Mouse (Mus musculus): ENCODE results near the gene Kansl1l. TPM values are rescaled to one million over a fixed set of nuclear protein-coding genes. Genes with fewer than 3 reads are reported as not detected.

Kansl1l gene
- polyA plus RNA-seq, 1 experiment, result 0.14 TPM

DNA sequence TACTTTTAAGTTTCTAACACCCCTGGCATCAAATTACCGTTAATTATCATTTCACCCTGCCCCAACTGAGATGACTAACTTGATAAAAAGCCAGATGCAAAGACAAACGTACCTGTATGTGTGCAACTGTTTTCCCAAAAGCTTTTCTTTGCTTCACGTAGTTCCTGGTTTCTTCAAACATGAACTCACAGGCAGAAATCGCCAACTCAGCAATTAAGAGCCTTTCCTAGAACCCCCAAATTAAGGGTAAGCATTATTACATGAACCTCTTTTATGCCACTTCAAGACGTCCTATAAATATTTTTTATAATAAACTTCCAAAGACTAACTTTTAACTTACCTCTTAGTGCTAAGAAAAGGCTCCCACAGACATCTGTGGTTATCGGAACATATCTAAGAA lies 24.1 kb upstream of the Kansl1l start:
- TF ChIP-seq TAL1 (IDR thresholded peaks at IDR 0.05; ENCODE audit: low read length) (no peak), GATA1 (IDR thresholded peaks at IDR 0.05; ENCODE audit: low read length) (no peak)
- Histone ChIP-seq H3K36me3 (ENCODE audit: control insufficient read depth) (peaks cover 40% of the 10 kb centered on the region), H3K9me3 (ENCODE audit: control insufficient read depth, low read length) (no peaks in the 10 kb centered on the region), H3K27me3 (ENCODE audit: control insufficient read depth) (no peaks in the 10 kb centered on the region), H3K4me3 (replicated peaks) (no peak overlapping the region), H3K4me1 (ENCODE audit: control insufficient read depth) (no peaks in the 10 kb centered on the region; the same call in 1 of the 2 replicates)

DNA sequence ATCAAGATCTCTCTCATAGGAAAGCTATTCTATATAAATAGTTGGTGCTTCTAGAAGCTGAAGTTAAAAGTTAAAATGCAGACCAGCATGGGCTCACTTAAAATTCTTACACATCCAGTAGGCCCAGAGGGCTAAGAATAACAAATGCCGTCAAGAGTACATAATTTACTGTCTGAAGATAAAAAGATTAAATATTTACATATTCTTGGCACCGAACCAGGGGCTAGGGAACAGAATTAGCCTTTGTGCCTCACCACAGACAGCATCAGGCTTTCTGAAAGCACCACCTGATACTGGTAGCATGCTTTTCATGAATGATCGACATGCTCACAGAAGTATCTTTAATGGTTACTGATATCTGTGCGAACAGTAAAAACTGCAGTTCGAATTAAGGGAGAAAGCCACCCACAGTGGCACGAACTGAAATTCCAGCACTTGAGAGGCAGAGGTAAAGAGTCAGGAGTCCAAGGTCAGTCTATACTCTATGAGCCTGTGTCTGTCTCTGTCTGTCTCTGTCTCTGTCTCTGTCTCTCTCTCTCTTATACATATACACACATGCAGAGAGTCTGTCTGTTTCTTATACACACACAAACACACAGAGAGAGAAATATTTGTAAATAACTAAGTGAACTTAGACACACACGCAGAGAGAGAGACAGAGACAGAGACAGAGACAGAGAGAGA lies 22.5 kb upstream of the Kansl1l start:
- Histone ChIP-seq H3K9me3 (ENCODE audit: control insufficient read depth, low read length) (no peaks in the 10 kb centered on the region), H3K27me3 (ENCODE audit: control insufficient read depth) (no peaks in the 10 kb centered on the region), H3K4me3 (replicated peaks) (no peak overlapping the region), H3K4me1 (ENCODE audit: control insufficient read depth) (no peaks in the 10 kb centered on the region), H3K36me3 (ENCODE audit: control insufficient read depth) (peaks cover 33% of the 10 kb centered on the region)
- no peak for TF ChIP-seq TAL1 (IDR thresholded peaks at IDR 0.05; ENCODE audit: low read length)
- no peak for TF ChIP-seq GATA1 (IDR thresholded peaks at IDR 0.05; ENCODE audit: low read length)

DNA sequence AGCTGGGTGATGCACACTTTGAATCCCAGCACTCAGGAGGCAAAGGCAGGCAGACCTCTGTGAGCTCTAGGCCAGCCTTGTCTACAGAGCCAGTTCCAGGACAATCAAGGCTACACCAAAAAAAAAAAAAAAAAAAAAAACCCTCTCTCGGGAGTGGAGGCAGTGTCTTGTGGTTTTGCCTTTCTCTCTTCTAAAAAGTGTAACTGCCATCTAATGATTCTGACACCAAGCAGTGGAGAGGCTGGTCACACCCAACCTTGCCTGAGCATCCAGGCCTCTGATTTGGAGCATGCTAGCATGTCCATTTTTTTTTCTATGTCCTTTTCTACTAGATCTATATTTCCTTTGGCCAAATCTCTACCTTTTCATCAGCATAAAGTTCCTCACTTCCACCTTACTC lies 21.8 kb upstream of the Kansl1l start:
- H3K4me3 ChIP-seq (replicated peaks), result no peak overlapping the region
- no peaks in the 10 kb centered on the region for H3K9me3 ChIP-seq (ENCODE audit: control insufficient read depth, low read length)
- H3K4me1 ChIP-seq (ENCODE audit: control insufficient read depth), result no peaks in the 10 kb centered on the region
- peaks cover 35% of the 10 kb centered on the region for H3K36me3 ChIP-seq (ENCODE audit: control insufficient read depth)
- no peak for TF ChIP-seq GATA1 (IDR thresholded peaks at IDR 0.05; ENCODE audit: low read length)
- TF ChIP-seq TAL1 (IDR thresholded peaks at IDR 0.05; ENCODE audit: low read length), result no peak
- H3K27me3 ChIP-seq (ENCODE audit: control insufficient read depth), result no peaks in the 10 kb centered on the region

DNA sequence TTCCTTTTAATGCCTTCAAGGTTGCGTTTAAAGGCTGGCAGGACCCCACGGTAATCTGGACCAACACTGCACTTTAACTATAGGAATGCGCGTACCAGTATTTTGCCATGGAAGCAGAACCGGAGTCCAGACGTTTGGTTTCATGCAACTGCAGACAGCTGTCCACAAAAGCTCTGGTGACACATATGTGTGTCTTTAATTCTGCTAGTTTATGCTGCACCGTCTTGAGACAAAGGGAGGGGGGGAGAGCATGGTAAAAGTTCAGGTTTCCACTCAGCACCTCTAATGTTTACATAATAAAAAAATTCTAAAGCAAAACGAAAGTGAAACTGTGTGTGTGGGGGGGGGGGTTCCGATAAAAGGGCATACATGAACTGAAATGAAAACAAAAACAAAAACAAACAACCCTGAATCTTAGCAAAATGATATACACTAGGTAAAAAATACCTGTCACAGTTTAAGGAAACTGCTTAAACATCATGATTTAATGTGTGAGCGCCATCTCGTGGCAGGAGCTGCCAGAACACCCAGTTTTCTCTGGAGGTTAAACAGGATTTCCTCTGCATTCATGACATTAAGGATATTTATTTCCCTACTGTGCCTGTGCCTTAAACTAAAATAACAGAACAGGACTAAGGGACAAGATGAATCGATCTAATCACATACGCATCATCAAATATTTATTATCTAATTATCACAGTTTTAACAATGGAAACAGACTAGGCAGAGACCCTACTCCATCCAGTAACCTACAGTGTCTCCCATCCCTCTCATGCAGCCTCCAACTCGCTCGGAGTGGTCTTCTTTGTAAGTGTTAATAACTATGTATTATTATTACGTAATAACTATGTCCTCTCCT lies 21.1 kb upstream of the Kansl1l start:
- Histone ChIP-seq H3K4me3 (replicated peaks) (peak overlapping the region; percentile 17), H3K36me3 (ENCODE audit: control insufficient read depth) (peaks cover 35% of the 10 kb centered on the region), H3K9me3 (ENCODE audit: control insufficient read depth, low read length) (no peaks in the 10 kb centered on the region)

DNA sequence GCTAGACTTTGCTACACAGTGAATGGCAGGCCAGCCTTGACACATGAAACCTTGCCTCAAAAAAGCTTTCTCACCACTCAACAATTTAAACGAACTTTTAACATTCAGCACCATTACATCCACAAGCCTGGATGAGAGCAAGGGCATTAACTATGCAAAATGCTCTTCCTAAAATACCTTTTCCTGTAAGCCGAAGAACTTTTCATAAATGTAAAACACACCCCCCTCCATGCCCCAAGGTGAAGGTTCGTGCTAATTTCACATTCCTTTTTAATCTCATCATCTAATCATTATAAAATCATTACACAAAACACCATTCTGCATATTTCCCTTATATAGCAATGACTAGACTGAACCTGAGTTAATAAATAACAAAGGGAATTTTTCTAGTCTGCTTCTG lies 19.8 kb upstream of the Kansl1l start:
- peaks cover 27% of the 10 kb centered on the region for H3K36me3 ChIP-seq (ENCODE audit: control insufficient read depth)
- no peak overlapping the region for H3K4me3 ChIP-seq (replicated peaks)
- no peak for TF ChIP-seq TAL1 (IDR thresholded peaks at IDR 0.05; ENCODE audit: low read length)

More for the DNA sequence above, 21.1 kb upstream of the Kansl1l start:
- Histone ChIP-seq H3K27me3 (ENCODE audit: control insufficient read depth) (no peaks in the 10 kb centered on the region), H3K4me1 (ENCODE audit: control insufficient read depth) (no peaks in the 10 kb centered on the region)
- TF ChIP-seq TAL1 (IDR thresholded peaks at IDR 0.05; ENCODE audit: low read length) (no peak), GATA1 (IDR thresholded peaks at IDR 0.05; ENCODE audit: low read length) (no peak)

DNA sequence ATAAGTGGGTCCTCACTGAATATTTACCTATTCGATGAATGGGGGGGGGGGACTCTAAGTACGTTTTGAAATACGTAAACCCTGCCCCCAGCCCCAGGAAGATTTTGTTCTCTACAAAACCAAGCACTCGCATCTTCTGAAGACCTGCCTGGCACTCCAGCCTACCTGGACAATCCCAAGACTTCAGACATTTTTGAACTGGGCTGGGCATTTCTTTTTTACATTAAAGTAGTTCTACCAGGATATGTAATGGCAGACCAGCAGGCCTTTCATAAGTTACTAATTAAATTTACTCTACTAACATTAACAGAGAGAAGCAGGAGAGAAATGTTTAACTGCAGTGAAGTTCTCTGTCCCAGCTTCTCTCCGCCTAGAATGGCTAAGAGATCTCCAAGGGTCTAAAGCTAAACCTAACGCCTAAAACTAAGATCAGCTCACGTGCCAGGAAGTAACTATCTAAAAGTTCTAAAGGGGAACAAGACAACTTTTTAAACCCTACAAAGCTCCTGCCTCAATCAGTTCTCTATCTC lies 15.3 kb upstream of the Kansl1l start:
- no peaks in the 10 kb centered on the region for H3K9me3 ChIP-seq (ENCODE audit: control insufficient read depth, low read length)
- no peak overlapping the region for H3K4me3 ChIP-seq (replicated peaks)
- peaks cover 14% of the 10 kb centered on the region for H3K36me3 ChIP-seq (ENCODE audit: control insufficient read depth)
- no peaks in the 10 kb centered on the region for H3K4me1 ChIP-seq (ENCODE audit: control insufficient read depth)
- no peak for TF ChIP-seq TAL1 (IDR thresholded peaks at IDR 0.05; ENCODE audit: low read length)
- no peak for TF ChIP-seq GATA1 (IDR thresholded peaks at IDR 0.05; ENCODE audit: low read length)
- H3K27me3 ChIP-seq (ENCODE audit: control insufficient read depth), result no peaks in the 10 kb centered on the region

More for the DNA sequence above, 19.8 kb upstream of the Kansl1l start:
- Histone ChIP-seq H3K4me1 (ENCODE audit: control insufficient read depth) (no peaks in the 10 kb centered on the region), H3K27me3 (ENCODE audit: control insufficient read depth) (no peaks in the 10 kb centered on the region), H3K9me3 (ENCODE audit: control insufficient read depth, low read length) (no peaks in the 10 kb centered on the region)

DNA sequence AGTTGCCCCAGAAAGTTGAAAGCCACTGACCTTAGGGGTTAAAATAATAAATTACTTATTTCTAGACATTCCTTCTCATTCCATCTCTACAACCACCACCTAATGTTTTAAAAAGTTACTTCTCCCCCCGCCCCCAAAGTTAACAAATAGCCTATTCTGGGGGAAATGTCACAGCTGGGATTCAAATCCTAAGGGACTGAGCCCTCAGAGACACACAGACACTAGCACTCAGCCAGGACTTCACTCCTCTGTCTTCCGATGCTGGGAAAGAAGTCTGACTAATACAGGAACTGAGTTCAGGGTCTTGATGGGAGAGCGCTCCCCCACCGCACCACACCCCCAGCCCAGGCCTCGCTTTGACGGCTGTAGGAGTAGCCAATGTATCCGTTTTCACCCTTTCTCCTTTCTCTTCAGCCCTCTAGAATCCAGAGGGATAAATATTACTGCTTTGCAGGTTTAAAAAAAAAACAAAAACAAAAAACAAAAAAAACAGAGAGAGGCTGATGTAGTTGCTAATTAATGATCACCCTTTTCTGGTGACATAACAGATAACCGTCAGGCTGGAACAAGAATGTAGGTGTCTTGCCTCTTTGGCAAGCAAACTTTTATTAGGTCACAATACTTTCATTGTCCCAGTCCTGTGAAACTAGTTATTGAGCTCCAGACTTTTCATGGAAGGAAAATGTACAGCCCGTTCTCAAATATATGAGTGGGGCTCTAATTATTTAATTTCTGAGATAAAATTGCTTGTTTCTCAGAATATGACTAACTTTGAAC lies 14.7 kb upstream of the Kansl1l start:
- H3K4me1 ChIP-seq (ENCODE audit: control insufficient read depth), result no peaks in the 10 kb centered on the region
- peaks cover 14% of the 10 kb centered on the region for H3K36me3 ChIP-seq (ENCODE audit: control insufficient read depth)
- no peaks in the 10 kb centered on the region for H3K27me3 ChIP-seq (ENCODE audit: control insufficient read depth)
- H3K4me3 ChIP-seq (replicated peaks), result no peak overlapping the region
- no peaks in the 10 kb centered on the region for H3K9me3 ChIP-seq (ENCODE audit: control insufficient read depth, low read length)
- TF ChIP-seq GATA1 (IDR thresholded peaks at IDR 0.05; ENCODE audit: low read length), result no peak
- no peak for TF ChIP-seq TAL1 (IDR thresholded peaks at IDR 0.05; ENCODE audit: low read length)

DNA sequence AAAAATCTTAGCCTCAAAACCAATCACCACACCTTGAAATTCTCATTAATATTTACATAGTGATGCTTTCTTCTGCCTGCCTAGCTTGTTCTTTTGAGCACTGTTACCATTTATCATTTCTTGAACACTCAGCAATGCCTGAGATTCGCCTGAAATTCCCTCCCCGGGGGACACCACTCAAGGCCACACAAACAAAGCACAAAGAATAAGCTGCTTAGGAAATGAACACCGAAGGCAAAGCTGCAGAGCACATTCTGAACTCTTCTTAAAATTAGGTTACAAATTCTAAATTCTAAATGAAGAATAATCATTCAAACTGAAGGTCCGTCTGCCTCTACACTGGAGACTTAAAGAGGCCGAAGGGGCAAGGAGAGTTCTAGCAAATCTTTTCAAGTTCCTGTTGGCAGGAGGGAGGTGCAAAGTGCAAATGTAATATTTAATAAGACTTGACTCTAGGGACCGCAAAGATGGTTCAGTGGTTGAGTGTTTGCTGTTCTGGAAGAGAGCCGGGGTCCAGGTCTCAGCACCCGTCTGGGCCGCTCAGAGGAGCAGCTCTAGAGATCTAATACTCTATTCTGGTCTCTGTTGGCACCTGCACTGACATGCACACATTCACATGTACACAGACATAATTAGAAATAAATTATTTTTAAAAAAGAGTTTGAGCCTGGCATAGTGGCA lies 12.2 kb upstream of the Kansl1l start:
- H3K9me3 ChIP-seq (ENCODE audit: control insufficient read depth, low read length), result no peaks in the 10 kb centered on the region
- no peak for TF ChIP-seq GATA1 (IDR thresholded peaks at IDR 0.05; ENCODE audit: low read length)
- no peak for TF ChIP-seq TAL1 (IDR thresholded peaks at IDR 0.05; ENCODE audit: low read length)
- H3K27me3 ChIP-seq (ENCODE audit: control insufficient read depth), result no peaks in the 10 kb centered on the region
- peaks cover under 1% of the 10 kb centered on the region; the same call in 1 of the 2 replicates for H3K4me1 ChIP-seq (ENCODE audit: control insufficient read depth)
- peaks cover 2% of the 10 kb centered on the region; the same call in 1 of the 2 replicates for H3K36me3 ChIP-seq (ENCODE audit: control insufficient read depth)
- H3K4me3 ChIP-seq (replicated peaks), result no peak overlapping the region

Measured in erythroblast, embryonic 14.5 days (primary cell).